Mouse (Mus musculus): ENCODE data around the gene Peli2.
"Not testable (repeated sequence)": the region's sequence is repeated elsewhere in the genome, so short reads cannot be mapped to it uniquely, and the experiment has no call there.

- not testable (repeated sequence) for TF ChIP-seq POLR2A, CTCF (IDR thresholded peaks at IDR 0.05; ENCODE audit: insufficient read depth, low read depth, low read length)
Measured at GRCm38 (mm10) chr14:48079574-48079973, 41.0 kb upstream of the Peli2 start.

All from olfactory bulb, adult 2 months (tissue).